Mouse (Mus musculus) frontal cortex, adult 2 months (tissue): ENCODE measurements around the gene Myog. TPM values are rescaled to one million over a fixed set of nuclear protein-coding genes. Genes with fewer than 3 reads are reported as not detected.
"Not testable (repeated sequence)": the region's sequence is repeated elsewhere in the genome, so short reads cannot be mapped to it uniquely, and the experiment has no call there.

Experiments used
- DNase-seq, 2 experiments: peaks; one replicate each; pipeline ENCODE4 v3.0.0; 2022; ENCODE audit warnings: low spot score in 1 of 2; ENCODE audit errors: extremely low spot score in 1 of 2
- polyA plus RNA-seq: library from polyadenylated mRNA; depleted of rRNA; stranded (reverse); fragments of >200 nt; gene quantifications from 2 replicates; pipeline ENCODE4 v1.2.3, GENCODE M21; 2012; rRNA removed

Gene Myog
- 0.14 and 0.15 TPM in 2 replicates for polyA plus RNA-seq

DNA sequence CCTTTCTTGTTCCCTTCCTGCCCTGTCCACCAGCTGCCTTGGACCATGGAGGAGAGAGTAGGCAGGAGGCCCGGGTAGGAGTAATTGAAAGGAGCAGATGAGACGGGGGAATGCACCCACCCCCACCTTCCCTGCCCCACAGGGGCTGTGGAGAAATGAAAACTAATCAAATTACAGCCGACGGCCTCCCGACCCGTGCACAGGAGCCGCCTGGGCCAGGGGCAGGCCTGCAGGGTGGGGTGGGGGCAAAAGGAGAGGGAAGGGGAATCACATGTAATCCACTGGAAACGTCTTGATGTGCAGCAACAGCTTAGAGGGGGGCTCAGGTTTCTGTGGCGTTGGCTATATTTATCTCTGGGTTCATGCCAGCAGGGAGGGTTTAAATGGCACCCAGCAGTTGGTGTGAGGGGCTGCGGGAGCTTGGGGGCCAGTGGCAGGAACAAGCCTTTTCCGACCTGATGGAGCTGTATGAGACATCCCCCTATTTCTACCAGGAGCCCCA, at the start of gene Myog:
Gene Myog (plus strand): TSS at position 392 of the 502 bp plus-strand sequence.
- no peak for DNase-seq

DNA sequence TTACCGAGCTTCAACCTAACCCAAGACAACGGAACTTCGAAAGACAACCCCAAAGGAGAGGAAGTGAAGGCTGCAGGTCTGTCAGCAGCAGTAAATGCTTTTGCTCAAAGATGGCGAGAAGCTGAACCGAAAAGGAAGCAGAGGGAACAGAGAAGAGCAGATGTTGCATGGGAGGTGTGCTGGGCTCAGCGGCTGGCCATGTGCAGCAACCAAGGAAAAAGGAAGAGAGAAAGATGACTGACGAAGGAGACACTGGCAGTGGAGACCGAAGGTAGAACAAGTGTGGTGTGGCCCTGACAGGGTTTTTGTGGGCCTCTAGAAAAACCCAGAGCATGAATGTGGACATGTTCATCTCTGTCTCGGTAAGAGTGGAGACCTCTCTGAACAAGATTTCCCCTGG, 49.1 kb upstream of the Myog start:
- peak in 1 of 2 experiments; percentile 62 for DNase-seq

DNA sequence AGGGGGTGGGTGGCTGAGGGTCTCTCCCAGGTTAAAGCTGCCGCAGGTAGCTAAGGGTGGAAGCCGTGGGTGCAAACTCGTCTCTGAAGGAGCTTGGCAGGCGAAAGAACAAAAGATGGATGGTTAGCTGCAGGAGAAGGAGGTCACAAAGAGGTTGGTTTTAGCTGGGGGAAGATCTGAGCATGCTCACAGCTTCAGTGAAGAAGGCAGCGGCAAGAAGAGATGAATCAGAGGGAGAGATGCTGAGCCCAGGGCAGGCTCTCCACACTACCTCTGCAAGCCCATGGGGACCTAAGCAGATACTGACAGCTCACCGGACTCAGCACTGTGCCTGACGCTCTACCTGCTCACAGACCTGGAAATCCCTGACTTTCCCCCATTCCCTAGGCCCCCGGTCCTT, 48.5 kb upstream of the Myog start:
- no peak for DNase-seq

DNA sequence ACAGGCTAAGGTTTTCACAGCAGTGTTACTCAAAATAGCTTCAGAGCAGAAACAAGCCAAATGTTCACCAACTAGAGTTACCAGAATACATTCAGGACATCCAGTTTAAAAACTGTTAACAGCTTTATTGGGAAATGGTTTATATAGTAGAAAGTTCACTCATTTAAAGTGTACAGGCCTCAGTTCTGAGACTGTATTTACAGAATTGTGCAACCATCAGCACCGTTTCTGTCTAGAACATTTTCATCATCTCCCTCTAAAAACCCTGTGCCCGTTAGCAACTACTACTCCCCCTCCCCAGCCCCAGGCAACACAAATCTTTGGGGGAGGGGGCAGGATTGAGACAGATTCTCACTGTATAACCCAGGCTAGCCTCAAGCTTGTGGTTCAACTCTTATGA, 47.5 kb upstream of the Myog start:
- no peak for DNase-seq

- no peak for DNase-seq
These were observed 46.3 kb upstream of the Myog start for GRCm38 (mm10) chr1:134243505-134243904.

DNA sequence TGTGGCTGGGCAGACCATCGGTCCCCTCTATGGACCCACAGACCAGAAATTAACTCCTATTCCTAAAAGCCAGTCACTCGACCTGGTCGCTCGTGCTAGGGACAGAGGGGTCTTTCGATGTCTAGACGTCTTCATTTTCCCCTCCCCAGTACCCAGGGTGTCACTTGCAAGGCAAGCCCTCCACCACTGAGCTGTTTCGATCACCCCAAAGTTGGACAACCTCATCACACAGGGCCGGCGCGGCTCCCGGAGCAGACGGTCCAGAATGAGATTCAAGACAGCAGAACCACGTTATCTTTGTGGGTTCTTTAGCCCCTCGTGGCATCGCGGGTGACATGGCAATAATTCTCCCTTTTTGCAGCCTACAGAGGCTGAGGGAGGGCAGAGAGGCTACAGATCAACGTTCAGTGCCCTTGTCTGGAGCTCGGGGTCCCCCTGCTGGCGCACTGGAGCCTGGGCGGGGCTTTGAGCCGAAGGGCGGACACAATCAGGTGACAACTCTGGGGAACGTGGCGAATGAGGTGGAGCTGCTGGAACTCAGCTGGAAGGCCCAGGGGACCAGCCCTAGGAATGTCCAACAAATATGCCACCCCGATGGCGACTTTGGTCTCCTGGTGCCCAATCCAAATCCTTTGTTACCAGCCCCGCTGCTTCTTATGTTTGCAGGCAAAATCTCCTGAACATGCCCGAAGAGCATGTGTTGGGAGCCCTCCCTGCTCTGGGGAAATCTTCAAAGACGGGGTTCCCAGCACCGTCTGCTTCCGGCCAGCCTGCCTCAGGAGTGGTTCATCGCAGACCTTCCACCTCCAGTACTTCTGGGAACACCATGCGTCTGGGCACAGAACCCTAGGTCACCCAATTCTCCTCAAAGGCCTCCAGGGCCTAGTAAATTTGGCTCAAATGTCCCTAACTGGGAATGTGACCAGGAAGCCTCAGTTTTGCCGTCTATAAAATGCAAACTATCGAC, 45.6 kb upstream of the Myog start:
- peak; percentile 80 to 96 for DNase-seq

DNA sequence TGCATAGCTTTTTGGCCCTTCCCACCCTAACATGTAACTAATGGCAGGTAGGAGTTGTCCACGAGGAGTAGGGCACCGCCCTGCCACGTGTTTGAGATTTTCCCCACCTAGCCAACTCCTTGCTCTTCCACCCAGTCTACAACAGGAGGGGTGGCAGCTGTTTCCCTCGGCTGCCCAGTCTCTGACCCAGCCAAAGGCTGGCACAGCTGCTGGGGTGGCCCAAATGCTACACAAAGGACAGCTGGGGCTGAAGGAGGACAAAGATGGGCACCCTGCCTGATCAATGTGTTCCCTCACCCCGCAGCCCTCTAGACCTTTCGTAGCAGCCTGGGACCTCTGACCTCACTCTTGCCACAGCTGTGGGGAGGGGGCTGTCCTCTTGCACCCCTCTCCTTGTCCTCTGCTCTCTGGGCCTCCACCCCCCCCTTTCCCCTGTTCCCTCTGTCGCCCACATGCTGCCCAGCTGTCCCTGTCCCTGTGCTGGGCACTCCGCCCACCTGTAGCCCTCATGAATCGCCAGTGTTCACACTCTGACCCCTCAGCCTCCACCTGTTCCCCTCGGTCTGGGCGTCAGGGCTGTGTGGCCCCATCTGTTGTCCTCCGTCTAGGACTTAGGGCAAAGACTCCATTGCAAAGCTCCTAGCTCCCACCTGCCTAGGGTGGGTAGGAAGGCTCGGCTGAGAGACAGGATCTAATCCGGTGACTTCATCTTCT, 44.6 kb upstream of the Myog start:
- DNase-seq: no peak

- DNase-seq: no peak
These were observed 43.2 kb upstream of the Myog start for GRCm38 (mm10) chr1:134246590-134246989.

GRCm38 (mm10) chr1:134249681-134250080, 40.1 kb upstream of the Myog start:
- DNase-seq: not testable (repeated sequence)

DNA sequence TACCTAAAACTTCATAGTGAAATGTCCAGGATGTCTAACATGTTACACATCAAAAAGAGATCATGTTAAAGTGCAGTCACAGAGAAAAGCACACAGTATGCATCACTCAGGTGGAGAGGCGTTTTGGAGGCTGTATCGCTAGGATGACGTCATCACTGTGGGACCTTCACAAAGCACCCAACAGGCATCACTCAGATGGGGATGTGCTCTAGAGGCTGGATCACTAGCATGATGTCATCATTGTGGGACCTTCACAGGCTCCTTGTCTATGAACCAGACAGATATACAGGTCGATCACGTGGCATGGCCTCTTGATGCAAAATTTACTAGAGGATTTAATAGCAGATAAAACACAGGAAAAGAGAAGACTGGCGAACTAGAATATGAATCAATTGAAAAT, 25.4 kb upstream of the Myog start:
- DNase-seq: no peak

GRCm38 (mm10) chr1:134265797-134266196, 24.0 kb upstream of the Myog start:
- no peak for DNase-seq

GRCm38 (mm10) chr1:134270026-134270425, 19.8 kb upstream of the Myog start:
- DNase-seq: no peak

DNA sequence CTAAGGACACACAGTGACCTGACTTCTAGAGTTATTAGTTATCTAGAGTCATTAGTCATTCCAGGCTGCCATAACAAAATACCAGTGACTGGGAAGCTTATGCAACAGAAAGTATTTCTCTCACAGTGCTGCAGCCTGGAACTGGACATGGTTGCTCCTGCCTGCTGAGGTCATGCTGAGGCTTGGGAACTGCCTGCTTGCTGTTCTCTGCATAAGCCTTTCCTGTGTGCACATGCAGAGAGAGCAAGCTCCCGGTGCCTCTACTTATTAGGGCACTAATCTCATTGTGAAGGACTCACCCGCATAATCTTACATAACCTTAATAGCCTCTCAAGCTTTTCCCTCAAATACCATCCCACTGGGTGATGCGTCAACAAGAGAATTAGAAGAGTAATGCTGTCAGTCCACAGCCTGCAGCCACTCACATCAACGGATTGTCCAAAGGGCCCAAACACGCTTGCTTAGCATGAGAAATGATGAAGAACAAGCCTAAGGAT, 17.0 kb upstream of the Myog start:
- DNase-seq: no peak

DNA sequence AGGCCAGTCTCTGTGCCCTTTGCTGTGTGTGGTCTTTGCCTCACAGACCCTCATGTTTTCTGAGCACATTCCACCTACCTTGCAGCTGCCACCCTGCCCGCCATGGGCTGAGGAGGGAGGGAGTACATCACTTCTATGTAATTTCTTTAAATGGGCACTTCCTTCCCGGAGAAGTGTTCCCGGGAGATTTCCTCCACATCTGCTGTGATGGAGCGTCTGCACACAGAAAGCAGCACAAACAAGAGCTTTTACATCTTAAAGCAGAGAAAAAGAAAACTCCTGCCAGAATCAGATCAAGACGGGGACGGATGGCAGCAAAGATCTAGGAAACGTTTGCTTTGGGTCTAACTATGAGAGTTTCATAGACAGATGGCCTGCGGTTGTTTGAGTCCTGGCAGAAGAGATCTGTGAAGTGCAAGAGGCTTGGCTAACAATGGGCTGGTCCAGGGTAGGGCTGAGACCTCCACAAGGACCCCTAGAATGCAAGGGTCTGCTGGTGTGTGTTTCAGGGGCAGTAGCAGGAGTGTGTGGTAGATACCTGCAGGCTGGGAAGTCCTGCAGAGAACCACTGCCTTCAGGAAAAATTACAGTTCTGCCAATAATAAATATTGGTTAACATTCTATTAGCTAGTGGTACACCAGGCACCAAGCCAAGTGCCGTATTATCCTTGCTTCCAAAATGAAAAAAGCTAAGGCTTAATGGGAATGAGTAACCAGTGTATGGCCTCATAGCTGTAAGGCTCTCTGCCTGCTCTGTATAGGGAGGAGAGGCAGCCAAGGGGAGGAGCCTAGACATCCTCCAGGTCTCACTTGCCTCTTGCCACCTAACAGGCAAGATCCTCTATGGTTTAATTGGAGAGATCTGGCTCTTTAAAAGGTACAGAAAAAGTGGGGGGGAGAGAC, 16.0 kb upstream of the Myog start:
- peak; percentile 56 to 68 for DNase-seq

- no peak for DNase-seq
These were observed 15.3 kb upstream of the Myog start for GRCm38 (mm10) chr1:134274483-134274920.

GRCm38 (mm10) chr1:134275616-134276464, 13.9 kb upstream of the Myog start:
- DNase-seq: peak in 1 of 2 experiments; percentile 58

GRCm38 (mm10) chr1:134276823-134277222, 13.0 kb upstream of the Myog start:
- DNase-seq: no peak

- DNase-seq: no peak
These were observed 9.6 kb upstream of the Myog start for GRCm38 (mm10) chr1:134280174-134280573.

GRCm38 (mm10) chr1:134281563-134281962, 8.2 kb upstream of the Myog start:
- DNase-seq: no peak
